Mouse (Mus musculus): ENCODE data around the gene Vwa5b2.

Vwa5b2 gene

DNA sequence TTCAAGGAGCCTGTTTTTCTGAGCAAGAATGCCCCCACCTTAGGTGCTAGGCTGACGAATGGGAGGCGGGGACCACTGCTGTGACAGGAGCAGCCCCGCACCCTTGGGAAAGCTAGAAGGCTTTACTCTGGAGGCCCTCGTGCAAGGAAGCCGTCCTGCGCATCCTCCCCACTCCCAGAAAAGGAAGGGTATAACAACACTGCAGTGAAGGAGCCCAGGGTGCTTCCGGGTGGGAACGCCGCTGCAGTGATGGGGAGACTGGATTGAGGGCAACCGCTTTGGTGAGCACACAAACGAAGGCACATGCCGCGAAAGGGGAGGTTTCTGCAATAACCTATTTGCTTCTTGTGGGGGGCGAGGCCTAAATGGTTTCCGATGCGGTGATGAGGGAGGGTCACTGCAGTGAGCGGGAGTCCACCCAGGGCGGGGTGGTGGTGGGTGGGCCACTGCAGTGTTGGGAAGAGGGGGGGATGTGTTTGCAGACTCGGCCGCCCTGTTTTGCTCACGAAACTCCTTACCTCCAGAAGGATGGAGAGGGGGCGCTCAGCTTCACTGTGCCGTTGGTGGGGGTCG lies at the start of gene Vwa5b2:
Gene Vwa5b2 (plus strand): TSS at position 106 of the 573 bp plus-strand sequence.
- no peak for DNase-seq

DNA sequence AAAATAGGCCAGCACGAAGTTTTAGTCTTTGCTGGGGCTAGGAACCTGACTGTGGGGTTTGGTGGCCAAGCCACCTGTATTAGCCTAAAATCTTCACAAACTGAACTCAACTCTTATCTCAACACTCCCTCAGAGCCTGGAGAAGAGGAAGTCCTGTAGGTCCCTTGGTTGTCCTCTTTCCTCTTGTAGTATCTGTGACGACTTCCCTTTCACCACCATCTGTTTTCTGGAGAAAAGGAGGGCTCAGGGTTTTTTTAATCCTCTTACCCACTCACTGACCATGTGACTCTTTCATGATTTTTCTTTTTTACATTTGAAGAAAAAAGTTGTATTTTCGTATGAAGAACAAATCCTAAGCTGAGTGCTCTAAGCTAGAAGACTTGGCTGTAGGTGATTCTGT lies 49.6 kb upstream of the Vwa5b2 start:
- no peak for DNase-seq

DNA sequence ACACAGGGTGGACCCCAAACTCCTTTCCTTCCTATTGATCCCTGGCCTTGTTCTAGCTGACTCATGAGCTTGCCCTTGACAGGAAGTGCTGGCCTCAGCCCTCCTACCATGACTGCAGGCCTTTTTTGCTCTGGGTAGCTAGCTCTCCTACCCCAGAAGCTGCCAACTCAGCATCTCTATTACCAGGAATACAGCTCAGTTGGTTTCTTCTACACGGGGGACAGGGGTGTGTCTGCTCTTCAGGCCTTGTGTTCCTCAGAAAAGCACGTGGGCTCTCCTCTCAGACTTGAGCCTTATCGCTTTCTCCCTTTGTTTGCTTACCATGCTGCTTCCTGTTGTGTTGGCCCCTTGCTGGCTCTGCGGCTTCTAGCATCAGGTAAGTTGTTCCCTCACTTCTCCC lies 48.8 kb upstream of the Vwa5b2 start:
- no peak for DNase-seq

DNA sequence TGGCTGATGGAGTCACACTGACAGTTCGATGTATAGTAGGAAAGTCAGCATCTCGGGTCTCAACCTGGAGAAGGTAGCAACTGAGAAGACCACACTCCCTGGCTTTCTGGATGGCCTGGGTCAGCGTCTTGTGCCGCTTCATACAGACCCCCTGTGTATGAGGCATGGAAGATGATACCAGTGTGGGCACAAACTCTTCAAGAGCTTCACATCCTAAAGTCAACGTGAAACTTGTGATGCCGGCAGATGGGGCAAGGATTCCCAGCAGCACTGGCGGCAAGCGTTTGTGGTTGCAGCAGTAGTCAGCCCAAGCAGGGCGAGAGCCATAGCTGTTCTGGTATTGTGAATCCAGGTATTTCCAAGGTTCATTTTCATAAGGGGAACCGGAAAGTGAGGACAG lies 43.6 kb upstream of the Vwa5b2 start:
- no peak for DNase-seq

DNA sequence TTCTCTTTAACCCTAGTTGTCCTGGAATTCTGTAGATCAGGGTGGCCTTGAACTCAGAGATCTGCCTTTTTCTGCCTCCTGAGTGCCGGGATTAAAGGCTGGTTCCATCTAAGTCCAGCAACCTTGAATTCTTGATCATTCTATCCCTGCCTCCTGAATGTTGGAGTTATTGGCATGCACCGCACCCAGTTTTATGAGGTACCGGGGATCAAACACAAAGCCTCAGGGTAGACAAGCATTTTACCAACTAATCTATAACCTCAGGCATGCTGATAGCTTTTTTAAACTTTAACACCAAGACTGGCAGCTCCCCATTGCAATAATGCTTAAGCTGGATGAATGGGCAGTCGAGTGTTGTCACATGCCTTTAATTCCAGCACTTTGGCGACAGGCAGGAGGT lies 41.8 kb upstream of the Vwa5b2 start:
- peak; percentile 38 for DNase-seq

- peak; percentile 99 for DNase-seq
Observed at GRCm38 (mm10) chr16:20548096-20548948, 40.9 kb upstream of the Vwa5b2 start, which contains the start of gene Abcf3. Gene Abcf3 (plus strand): TSS chr16:20548577.

- no peak for DNase-seq
Observed at GRCm38 (mm10) chr16:20549161-20549560, 40.1 kb upstream of the Vwa5b2 start.

GRCm38 (mm10) chr16:20551691-20552090 lies 37.6 kb upstream of the Vwa5b2 start:
- no peak for DNase-seq

DNA sequence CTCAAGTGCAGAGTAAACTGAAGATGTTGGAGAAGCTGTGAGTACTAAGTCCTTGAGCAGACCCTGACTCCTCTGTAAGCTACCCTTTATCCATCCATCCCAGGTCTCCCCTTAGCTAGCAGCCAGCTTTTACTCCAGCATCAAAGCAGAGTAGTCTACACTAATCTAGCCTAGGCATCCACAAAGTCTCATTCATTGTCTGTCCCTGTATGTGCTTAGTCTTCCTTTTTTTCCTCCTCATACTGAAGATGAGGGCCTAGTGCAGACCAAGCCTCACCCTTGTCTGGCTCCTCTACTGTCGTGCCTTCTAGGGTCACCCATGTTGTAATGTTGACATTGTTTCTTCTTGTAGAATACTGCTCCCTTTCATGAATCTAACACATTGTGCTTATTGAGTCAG lies 36.7 kb upstream of the Vwa5b2 start:
- no peak for DNase-seq

- no peak for DNase-seq
Observed at GRCm38 (mm10) chr16:20555000-20555399, 34.3 kb upstream of the Vwa5b2 start.

DNA sequence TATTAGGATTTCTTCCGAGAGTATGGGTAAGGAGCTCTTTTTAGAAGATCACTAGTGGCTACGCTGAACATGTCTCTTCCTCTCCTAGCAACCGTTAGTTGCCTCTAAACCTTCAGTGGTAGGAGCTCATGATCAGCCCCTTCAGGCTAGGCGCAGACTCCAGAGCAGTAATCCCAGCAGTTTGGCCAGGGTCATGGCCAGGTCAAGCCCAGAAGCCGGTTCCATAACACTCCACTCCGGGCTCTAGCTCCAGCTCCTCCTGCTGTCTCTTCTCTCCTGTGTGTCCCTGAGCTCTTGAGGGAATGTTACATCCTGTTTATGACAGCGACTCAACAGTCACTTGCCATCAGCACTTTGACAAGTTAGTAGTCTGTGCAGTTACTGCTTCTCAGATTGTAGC lies 31.9 kb upstream of the Vwa5b2 start:
- no peak for DNase-seq

GRCm38 (mm10) chr16:20565075-20565474 lies 24.2 kb upstream of the Vwa5b2 start:
- DNase-seq = no peak

DNA sequence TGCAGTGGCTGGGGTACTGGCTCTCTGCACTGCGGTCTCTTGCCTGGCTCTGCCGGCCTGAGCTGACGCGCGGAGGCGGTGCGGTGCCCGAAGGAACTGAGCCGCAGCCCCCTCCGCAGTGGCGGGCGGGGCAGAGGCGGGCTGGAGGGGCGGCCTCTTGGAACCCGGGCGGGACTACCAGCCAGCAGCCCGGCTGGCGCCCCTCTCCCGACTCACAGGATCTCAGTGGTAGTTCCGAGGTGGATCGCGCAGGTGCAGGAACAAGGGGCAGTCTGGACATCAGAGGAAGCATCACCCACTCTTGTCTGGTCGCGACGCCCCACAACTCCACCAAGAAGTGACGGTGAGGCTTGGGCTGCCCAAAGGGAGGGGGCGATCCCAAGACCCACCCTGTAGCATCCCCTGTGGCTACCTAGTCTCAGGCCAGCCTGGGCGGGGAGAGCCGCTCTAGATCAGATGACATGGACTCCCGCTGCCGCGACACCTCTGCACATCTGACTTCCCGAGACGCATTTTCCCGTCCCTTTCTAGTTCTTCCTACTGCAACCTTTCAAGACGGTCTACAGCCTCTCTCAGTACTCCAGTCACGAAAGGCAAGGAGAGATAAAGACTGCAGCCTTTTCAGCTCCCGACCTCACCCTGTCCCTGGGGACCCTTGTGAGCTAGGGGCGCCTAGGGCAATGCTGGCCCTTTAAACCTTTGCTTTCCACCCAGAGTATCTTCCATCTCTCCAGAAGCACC lies 838 bp downstream of the Vwa5b2 start:
- no peak for DNase-seq

GRCm38 (mm10) chr16:20590680-20591038 lies 1.4 kb downstream of the Vwa5b2 start:
- DNase-seq = no peak

- DNase-seq = no peak
Observed at GRCm38 (mm10) chr16:20591076-20591705, 1.9 kb downstream of the Vwa5b2 start.

DNA sequence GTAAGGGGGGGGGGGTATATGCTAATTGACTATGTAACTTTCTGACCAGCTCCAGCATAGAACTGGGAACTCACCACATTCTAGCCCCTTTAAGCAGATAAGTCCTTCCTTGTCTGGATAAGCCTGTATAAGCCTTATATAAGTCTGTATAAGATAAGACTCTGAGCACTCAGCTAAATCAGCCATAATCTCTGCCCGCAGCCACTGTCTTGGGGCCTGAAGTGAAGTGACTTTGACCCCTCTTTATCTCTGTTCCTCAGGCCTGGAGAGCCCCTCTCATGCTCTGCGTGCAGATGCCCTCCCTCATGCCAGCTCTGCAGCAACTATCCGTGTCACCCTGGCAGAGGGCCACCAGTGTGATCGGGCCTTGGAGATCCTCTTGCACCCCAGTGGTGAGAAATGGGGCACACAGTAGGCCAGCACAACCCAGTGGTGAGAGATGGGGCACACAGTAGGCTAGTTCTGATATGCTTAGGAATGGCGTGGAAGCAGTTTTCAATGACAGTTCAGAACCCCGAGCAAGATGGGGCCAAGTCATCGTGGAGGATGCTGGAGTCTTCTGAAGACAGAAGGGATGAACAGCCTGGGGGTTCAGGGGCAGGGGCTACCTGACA lies 5.9 kb downstream of the Vwa5b2 start:
- DNase-seq = no peak

- DNase-seq = no peak
Observed at GRCm38 (mm10) chr16:20595737-20596136, 6.5 kb downstream of the Vwa5b2 start.

DNA sequence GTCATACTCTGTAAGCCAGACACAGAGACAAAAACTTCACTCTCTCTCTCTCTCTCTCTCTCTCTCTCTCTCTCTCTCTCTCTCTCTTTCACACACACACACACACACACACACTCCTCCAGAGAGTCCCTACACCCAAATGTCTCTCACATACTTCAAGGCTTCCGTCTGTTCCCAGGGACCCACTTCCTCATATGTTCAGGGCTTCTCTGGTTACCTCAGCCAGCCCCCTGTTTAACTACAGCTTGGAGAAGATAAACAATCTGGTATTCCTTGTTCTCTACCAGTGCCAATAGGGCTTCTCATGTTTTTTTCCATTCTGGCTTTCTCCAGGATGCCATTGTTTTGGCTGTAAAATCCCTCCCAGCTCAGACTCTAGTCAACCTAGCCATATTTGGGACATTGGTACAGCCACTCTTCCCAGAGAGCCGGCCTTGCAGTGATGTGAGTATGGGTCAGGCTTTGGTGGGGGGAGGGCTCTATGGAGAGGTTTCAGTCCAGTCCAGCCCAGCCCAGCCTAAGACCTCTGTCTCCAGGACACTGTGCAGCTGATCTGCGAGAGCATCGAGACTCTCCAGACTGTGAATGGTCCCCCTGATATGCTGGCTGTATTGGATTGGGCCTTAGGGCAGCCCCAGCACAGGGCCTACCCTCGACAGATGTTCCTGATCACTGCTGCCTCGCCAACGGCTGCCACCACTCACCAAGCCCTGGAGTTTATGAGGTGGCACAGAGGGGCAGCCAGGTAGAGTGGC lies 7.6 kb downstream of the Vwa5b2 start:
- no peak for DNase-seq

GRCm38 (mm10) chr16:20600511-20600910 lies 11.2 kb downstream of the Vwa5b2 start:
- no peak for DNase-seq

DNA sequence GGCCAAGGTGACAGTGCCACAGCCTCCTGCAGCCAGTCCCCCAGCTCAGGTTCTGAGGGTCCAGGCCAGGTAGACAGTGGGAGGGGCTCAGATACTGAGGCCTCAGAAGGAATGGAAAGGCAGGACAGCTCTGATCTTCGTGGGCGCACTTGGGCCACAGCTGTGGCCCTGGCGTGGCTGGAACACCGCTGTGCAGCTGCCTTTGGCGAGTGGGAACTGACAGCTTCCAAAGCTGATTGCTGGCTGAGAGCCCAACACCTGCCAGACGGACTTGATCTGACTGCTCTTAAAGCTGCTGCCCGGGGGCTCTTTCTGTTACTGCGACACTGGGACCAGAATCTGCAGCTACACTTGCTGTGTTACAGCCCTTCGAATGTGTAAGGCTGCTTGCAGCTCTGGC lies 15.4 kb downstream of the Vwa5b2 start:
- DNase-seq = no peak

DNA sequence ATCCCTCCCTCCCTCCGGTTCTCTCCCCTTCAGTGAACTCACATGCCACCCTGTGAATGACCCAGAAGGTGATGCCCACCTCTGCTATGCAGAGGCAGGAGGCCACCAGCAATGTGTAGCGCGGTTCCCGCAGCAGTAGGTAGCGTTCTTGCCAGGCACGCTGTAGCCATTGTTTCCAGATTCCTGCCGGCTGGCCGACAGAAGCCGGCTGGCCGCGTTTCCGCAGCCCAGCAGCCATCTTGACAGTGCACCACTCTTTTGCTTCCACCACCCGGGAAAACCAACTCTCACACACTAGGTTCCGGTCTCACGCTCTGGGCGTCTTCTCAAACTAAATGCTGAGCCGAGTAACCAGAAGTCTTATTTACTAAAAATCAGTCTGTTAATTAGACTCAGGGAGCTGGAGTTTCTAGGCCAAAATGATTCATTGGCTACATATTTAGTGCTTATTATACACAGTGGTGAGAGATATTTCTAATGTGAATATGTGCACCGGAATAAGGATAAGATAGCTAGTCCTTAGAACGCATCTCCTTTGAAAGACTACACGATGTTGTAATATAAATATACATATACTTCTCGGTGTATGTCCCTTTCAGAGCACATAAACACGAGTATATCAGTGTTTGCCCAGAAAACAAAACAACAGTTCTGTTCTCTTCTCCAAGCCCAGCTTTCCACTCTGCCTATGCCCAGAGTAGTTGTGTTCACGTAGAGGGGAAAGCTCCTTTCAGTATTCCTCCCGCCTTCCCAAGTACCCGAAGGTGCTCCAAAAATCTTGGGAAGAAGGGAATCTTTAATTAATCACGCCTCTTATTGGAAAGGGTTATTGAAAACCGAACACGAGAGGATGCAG lies 21.5 kb downstream of the Vwa5b2 start:
- peak; percentile 81 for DNase-seq
